In the genomic region with DNA sequence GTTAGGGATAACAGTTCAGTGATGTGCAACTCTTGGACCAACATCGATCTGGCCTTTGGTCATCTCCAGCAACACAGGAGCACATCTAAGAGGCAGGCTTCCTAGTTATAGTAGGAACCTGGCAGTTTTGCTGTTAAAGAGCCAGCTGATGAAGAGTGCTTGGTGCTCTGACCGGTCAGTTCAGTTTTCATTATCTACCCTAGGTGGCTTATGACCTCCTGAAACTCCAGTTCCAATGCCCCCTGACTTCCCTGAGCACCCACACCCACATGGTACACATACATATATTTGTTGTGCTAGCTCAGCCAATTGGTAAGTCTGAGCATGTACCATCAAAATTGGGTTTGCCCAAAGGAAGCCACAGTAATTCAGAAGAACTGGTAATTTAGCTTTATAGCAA, we compare ENCODE assay signal across 16 mouse cellular contexts. TPM values are rescaled to one million over a fixed set of nuclear protein-coding genes. Genes with fewer than 3 reads are reported as not detected.
DNase-seq lines count a peak whose midpoint lies in the region; ATAC-seq and TF ChIP-seq lines count a peak whose summit lies in the region.
"Had no signal": no experiment of that assay in that cellular context is flagged by ENCODE, and none has a peak within 500 bp of the region (broad histone marks: within the 10 kb centered on the region; RNA-seq: fewer than 3 reads in every experiment).

No protein-coding gene starts in this region.

- no peak overlapping the region for H3K4me2 ChIP-seq in forebrain, postnatal 0 days (ENCODE audit: low read depth)
- H3K4me2 ChIP-seq in forebrain, embryonic 12.5 days = no peak overlapping the region
- H3K4me2 ChIP-seq in heart, embryonic 16.5 days (ENCODE audit: low read depth, low read length) = no peak overlapping the region
- H3K4me2 ChIP-seq in neural tube, embryonic 15.5 days = no peak overlapping the region
- H3K4me2 ChIP-seq: embryonic facial prominence, embryonic 13.5 days; forebrain, embryonic 15.5 days; hindbrain, embryonic 14.5 days had no signal

- ATAC-seq in forebrain, postnatal 0 days = 0 out of 2 replicates have a peak, but pooled peaks have one; percentile 2
- ATAC-seq in forebrain, embryonic 12.5 days (ENCODE audit: low FRiP score) = no peak
- ATAC-seq in heart, embryonic 16.5 days (replicated peaks; ENCODE audit: extremely low read depth, insufficient read depth, low FRiP score) = no peak
- no peak for ATAC-seq in neural tube, embryonic 15.5 days (ENCODE audit: low FRiP score)
- ATAC-seq: forebrain, embryonic 15.5 days; intestine, postnatal 0 days had no signal

- no peak overlapping the region for H3K27ac ChIP-seq in forebrain, postnatal 0 days (ENCODE audit: low read depth, low read length)
- no peak overlapping the region for H3K27ac ChIP-seq in forebrain, embryonic 12.5 days
- peak overlapping the region; percentile 34; the same call in 1 of the 2 replicates for H3K27ac ChIP-seq in heart, embryonic 16.5 days (ENCODE audit: low read length)
- H3K27ac ChIP-seq in neural tube, embryonic 15.5 days (replicated peaks) = no peak overlapping the region
- H3K27ac ChIP-seq: embryonic facial prominence, embryonic 13.5 days; forebrain, embryonic 15.5 days; hindbrain, embryonic 10.5 days; hindbrain, embryonic 14.5 days had no signal

- 96% methylated on average over 2 of the region's 2 CpGs for WGBS in forebrain, postnatal 0 days
- 95% methylated on average over 2 of the region's 2 CpGs for WGBS in forebrain, embryonic 12.5 days
- WGBS in heart, embryonic 16.5 days = 92% methylated on average over 2 of the region's 2 CpGs
- 97% methylated on average over 2 of the region's 2 CpGs for WGBS in neural tube, embryonic 15.5 days

- DNase-seq in forebrain, postnatal 0 days = no peak
- no peak for DNase-seq in heart, postnatal 4 days
- DNase-seq in neural tube, embryonic 10.5 days (ENCODE audit: extremely low spot score, low spot score) = peak; percentile 12
- no peak for DNase-seq in thymus, postnatal 0 days (ENCODE audit: low spot score)
- DNase-seq: adrenal gland, adult 2 months; adrenal gland, postnatal 25 days; gastrocnemius, postnatal 10 days; kidney, adult 8-10 months had no signal

- H3K36me3 ChIP-seq in forebrain, postnatal 0 days (ENCODE audit: insufficient read depth) = peaks cover 28% of the 10 kb centered on the region; the same call in 1 of the 2 replicates
- peaks cover 70% of the 10 kb centered on the region for H3K36me3 ChIP-seq in forebrain, embryonic 12.5 days (replicated peaks)
- peaks cover 29% of the 10 kb centered on the region for H3K36me3 ChIP-seq in heart, embryonic 16.5 days (ENCODE audit: control insufficient read depth, insufficient read depth)
- peaks cover 32% of the 10 kb centered on the region for H3K36me3 ChIP-seq in neural tube, embryonic 15.5 days

- H3K9me3 ChIP-seq in forebrain, postnatal 0 days (ENCODE audit: low read length) = no peaks in the 10 kb centered on the region
- no peaks in the 10 kb centered on the region for H3K9me3 ChIP-seq in forebrain, embryonic 12.5 days
- H3K9me3 ChIP-seq in heart, embryonic 16.5 days (replicated peaks; ENCODE audit: control insufficient read depth, low read length) = peaks cover 6% of the 10 kb centered on the region; the same call in 1 of the 2 replicates
- H3K9me3 ChIP-seq in neural tube, embryonic 15.5 days (replicated peaks) = no peaks in the 10 kb centered on the region
- H3K9me3 ChIP-seq: forebrain, embryonic 15.5 days had no signal

- no peak overlapping the region for H3K9ac ChIP-seq in forebrain, postnatal 0 days
- H3K9ac ChIP-seq in forebrain, embryonic 12.5 days = no peak overlapping the region
- H3K9ac ChIP-seq in heart, embryonic 16.5 days (ENCODE audit: low read length) = no peak overlapping the region
- no peak overlapping the region for H3K9ac ChIP-seq in neural tube, embryonic 15.5 days (replicated peaks)
- H3K9ac ChIP-seq: embryonic facial prominence, embryonic 13.5 days; forebrain, embryonic 15.5 days; hindbrain, embryonic 14.5 days had no signal

- TF ChIP-seq CTCF in forebrain, postnatal 0 days (IDR thresholded peaks at IDR 0.05; ENCODE audit: low read depth) = no peak

- H3K27me3 ChIP-seq in forebrain, postnatal 0 days (ENCODE audit: insufficient read depth, low read length) = no peaks in the 10 kb centered on the region
- no peaks in the 10 kb centered on the region for H3K27me3 ChIP-seq in forebrain, embryonic 12.5 days
- no peaks in the 10 kb centered on the region for H3K27me3 ChIP-seq in heart, embryonic 16.5 days (ENCODE audit: control insufficient read depth, insufficient read depth, low read length)
- H3K27me3 ChIP-seq in neural tube, embryonic 15.5 days (replicated peaks) = no peaks in the 10 kb centered on the region
- H3K27me3 ChIP-seq: embryonic facial prominence, embryonic 13.5 days; forebrain, embryonic 15.5 days had no signal

- no peaks in the 10 kb centered on the region for H3K4me1 ChIP-seq in forebrain, postnatal 0 days (ENCODE audit: insufficient read depth)
- H3K4me1 ChIP-seq in forebrain, embryonic 12.5 days = no peaks in the 10 kb centered on the region
- H3K4me1 ChIP-seq in heart, embryonic 16.5 days (ENCODE audit: control insufficient read depth, insufficient read depth, low read length) = peaks cover 7% of the 10 kb centered on the region; the same call in 1 of the 2 replicates
- no peaks in the 10 kb centered on the region for H3K4me1 ChIP-seq in neural tube, embryonic 15.5 days
- H3K4me1 ChIP-seq: embryonic facial prominence, embryonic 13.5 days; forebrain, embryonic 15.5 days; hindbrain, embryonic 10.5 days had no signal

- no peak overlapping the region for H3K4me3 ChIP-seq in forebrain, postnatal 0 days (ENCODE audit: low read depth, low read length)
- no peak overlapping the region for H3K4me3 ChIP-seq in forebrain, embryonic 12.5 days (replicated peaks)
- no peak overlapping the region for H3K4me3 ChIP-seq in heart, embryonic 16.5 days (ENCODE audit: low read length)
- H3K4me3 ChIP-seq in neural tube, embryonic 15.5 days (replicated peaks) = no peak overlapping the region
- H3K4me3 ChIP-seq: embryonic facial prominence, embryonic 13.5 days; forebrain, embryonic 15.5 days; hindbrain, embryonic 10.5 days had no signal

RNA-seq across cellular contexts. Expression of gene Sdc1, which starts 17.5 kb away (rescaled TPM):
- 12.4 and 19.4 TPM in 2 replicates for total RNA-seq in forebrain, postnatal 0 days (2014; rRNA removed)
- polyA plus RNA-seq in forebrain, postnatal 0 days (2015; fragmentation: Nextera tagmentation; extraction: Ambion mirVana) = 15.2 and 17.7 TPM in 2 replicates
- 70.3 and 72.7 TPM in 2 replicates for polyA plus RNA-seq in forebrain, embryonic 12.5 days (2016; fragmentation: Nextera tagmentation; extraction: Ambion mirVana)
- 35.0 and 41.0 TPM in 2 replicates for polyA plus RNA-seq in heart, embryonic 16.5 days (2015; fragmentation: Nextera tagmentation; extraction: Ambion mirVana)
- 10 to 100 TPM; 30.2 to 30.8 TPM for total RNA-seq in heart, postnatal 4 days (2021)
- polyA plus RNA-seq in neural tube, embryonic 15.5 days (2015; fragmentation: Nextera tagmentation; extraction: Ambion mirVana) = 15.0 and 26.1 TPM in 2 replicates
- polyA plus RNA-seq in thymus, postnatal 0 days (2015; fragmentation: Nextera tagmentation; extraction: Ambion mirVana) = 16.2 TPM in 2 replicates
